Mouse (Mus musculus) forebrain, embryonic 15.5 days (tissue): ENCODE results near the gene Gm1604a. TPM values are rescaled to one million over a fixed set of nuclear protein-coding genes. Genes with fewer than 3 reads are reported as not detected.

Experiments
- polyA plus RNA-seq: library from polyadenylated mRNA; unstranded; fragments of >200 nt; fragmentation: Nextera tagmentation; extraction: Ambion mirVana; gene quantifications from 2 replicates; pipeline ENCODE4 v1.2.1, GENCODE M21; 2015

Gm1604a gene
- polyA plus RNA-seq, 1 experiment from 2014 or later, result not detected

Other genes with a start within 250 kb of the Gm1604a start
- 112 and 125 TPM in 2 replicates for gene Ezr, start 242.8 kb upstream of the Gm1604a start, polyA plus RNA-seq
- gene Rsph3b, start 76.9 kb upstream of the Gm1604a start, polyA plus RNA-seq, result 48.2 and 51.7 TPM in 2 replicates
- gene Tagap1, start 64.4 kb upstream of the Gm1604a start, polyA plus RNA-seq, result 46.1 and 48.1 TPM in 2 replicates
- 85.4 and 96.0 TPM in 2 replicates for gene Rnaset2b, start 54.9 kb upstream of the Gm1604a start, polyA plus RNA-seq
- gene Gm49721, start 46.7 kb upstream of the Gm1604a start, polyA plus RNA-seq, result 0.20 and 0.42 TPM in 2 replicates
- 23.0 and 25.0 TPM in 2 replicates for gene Rps6ka2, start 144.5 kb downstream of the Gm1604a start, polyA plus RNA-seq